Mouse (Mus musculus) right cerebral cortex, postnatal 36 days (tissue): ENCODE measurements around the gene Gpatch1.
"Not testable (repeated sequence)": the region's sequence is repeated elsewhere in the genome, so short reads cannot be mapped to it uniquely, and the experiment has no call there.

Experiments used
- DNase-seq, 2 experiments: peaks; one replicate each; pipeline ENCODE4 v3.0.0; 2022; ENCODE audit warnings: low spot score in 2 of 2, mixed read lengths in 1 of 2

Gene Gpatch1

GRCm38 (mm10) chr7:35331590-35331989, 13.3 kb upstream of the Gpatch1 start:
- DNase-seq, result no peak

- no peak for DNase-seq
Observed at GRCm38 (mm10) chr7:35322732-35323420, 4.6 kb upstream of the Gpatch1 start.

- DNase-seq, result no peak
Observed at GRCm38 (mm10) chr7:35322161-35322560, 3.9 kb upstream of the Gpatch1 start.

DNA sequence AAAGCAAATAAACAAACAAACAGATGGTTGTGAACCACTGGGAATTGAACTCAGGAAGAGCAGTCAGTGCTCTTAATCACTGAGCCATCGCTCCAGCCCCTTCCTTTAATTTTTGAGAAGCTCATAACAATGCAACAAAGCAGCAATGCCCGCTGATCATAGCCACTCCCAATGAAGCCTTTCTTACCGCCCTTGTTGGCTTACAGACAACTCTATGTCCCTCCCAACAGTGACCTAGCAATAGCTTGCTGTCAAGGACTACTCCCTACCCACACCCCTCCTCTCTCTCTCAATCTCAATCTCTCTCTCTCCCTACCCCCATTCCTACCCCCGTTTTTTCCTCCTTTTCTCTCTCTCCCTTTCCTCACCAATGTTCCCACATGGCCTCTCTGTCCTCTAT, 1.5 kb upstream of the Gpatch1 start:
- DNase-seq, result no peak

DNA sequence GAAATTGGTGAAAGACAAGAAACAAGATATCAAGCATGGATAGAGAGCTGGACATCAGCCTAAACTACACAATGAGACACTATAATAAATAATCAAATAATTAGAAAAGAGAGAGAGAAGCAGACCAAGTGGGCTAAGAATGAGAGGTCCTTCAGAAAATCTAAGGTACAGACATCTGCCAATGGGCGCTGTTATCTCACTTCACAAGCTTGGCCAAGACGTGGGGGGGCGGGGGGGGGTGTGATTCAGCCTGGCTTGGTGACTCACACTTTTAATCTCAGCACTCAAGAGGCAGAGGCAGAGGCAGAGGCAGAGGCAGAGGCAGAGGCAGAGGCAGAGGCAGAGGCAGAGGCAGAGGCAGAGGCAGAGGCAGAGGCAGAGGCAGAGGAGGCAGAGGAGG, 981 bp upstream of the Gpatch1 start:
- DNase-seq, result not testable (repeated sequence)

DNA sequence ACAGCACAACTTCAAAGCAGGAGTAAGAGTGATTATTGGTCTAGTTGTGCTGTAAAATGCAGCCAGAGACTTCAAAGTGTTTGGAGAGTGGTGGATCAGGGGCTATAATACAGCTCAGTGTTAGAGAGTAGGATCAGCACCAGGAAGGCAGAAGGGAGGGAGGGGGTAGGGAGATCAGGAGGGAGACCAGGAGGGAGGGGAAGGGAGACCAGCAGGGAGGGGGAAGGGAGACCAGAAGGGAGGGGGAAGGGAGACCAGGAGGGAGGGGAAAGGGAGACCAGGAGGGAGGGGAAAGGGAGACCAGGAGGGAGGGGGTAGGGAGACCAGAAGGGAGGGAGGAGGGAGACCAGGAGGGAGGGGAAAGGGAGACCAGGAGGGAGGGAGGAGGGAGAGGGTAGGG, 4.1 kb downstream of the Gpatch1 start:
- no peak for DNase-seq

DNA sequence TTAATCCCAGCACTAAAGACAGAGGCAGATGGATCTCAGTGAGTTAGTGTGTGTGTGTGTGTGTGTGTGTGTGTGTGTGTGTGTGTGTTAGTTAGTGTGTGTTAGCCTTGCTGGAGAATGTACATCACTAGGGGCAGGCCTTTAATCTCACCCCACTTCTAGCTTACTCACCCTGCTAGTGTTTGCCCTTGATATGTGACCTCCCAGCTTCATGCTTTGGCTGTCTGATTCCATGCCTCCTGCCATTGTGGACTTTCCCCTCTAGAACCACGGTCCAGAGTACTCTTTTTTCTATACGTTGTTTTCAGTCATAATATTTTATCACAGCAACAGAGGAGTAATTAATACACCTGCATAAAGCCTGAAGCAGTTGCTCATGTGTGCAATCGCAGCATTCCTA, 7.0 kb downstream of the Gpatch1 start:
- DNase-seq, result no peak

GRCm38 (mm10) chr7:35300792-35301191, 17.4 kb downstream of the Gpatch1 start:
- no peak for DNase-seq

- no peak for DNase-seq
Observed at GRCm38 (mm10) chr7:35299656-35300055, 18.6 kb downstream of the Gpatch1 start.

GRCm38 (mm10) chr7:35297886-35298285, 20.4 kb downstream of the Gpatch1 start:
- DNase-seq, result no peak

DNA sequence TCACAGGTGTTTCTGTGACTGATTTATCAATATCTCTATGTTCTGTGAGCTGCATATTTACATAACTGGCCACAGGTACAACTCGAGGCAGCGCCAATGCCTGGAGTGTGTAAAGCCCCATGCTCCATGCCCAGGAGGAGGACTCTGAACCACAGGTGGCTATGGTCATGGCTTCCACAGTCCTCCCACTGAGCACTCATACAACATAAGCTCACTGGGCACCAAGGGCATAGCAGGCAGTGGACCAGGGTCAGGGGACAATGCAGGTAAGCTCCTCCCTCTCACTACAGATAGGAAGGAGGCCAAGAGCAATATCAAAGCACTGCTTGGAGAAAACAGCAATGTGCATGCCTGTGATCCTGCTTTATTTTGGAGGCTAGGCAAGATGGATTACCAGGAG, 22.6 kb downstream of the Gpatch1 start:
- no peak for DNase-seq

DNA sequence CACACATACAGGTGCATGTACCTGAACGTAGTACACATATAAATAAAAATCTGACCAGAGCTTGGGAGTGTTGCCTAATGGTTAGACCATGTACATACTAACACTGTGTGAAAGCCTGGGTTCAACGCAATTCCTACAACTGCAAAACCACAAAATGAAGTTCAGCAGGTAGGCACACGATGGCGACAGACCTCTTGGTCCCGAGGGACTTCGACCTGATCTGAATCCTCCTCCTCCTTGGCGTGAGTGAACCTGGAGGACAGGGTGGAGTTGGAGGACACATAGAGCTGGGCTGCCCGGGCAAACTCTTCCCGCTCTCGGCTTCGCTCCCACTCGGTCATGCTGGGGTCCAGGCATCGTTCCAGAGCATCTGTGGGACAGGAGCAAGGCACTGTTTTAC, 24.8 kb downstream of the Gpatch1 start:
- DNase-seq, result no peak

DNA sequence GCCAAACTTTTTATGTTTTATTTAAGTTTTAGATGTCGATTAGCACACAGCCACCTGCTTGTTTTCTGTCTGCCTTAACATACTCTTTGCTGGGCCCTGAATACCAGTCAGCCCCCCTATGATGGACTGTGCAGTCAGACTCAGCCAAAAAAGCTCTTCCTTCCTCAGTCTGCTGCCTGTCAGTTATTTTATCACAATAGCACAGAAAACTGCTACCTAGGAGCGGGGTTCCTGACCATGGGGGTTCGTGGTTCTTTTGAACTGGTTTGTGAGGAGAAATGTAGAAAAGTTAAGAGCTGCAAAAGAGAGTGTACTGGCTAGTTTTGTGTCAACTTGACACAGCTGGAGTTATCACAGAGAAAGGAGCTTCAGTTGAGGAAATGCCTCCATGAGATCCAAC, 39.3 kb downstream of the Gpatch1 start:
- DNase-seq, result no peak

DNA sequence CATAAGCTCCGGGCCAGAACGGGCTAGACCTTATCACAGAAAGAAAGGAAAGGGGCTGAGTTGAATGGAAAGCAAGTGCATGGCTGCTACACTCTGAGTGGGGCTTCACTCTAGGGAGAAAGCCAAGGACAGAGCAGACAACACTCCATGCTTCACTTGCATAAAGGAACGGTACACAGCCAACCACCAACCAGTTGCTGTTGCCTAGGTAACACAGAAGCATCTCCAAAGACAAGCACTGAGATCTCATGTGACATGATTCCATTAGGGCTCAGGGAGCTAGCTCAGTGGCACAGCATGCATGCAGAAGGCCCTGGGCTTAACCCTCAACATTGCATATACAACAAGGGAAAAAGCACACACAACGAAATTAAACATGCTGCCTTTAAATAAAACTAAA, 40.8 kb downstream of the Gpatch1 start:
- DNase-seq, result no peak

DNA sequence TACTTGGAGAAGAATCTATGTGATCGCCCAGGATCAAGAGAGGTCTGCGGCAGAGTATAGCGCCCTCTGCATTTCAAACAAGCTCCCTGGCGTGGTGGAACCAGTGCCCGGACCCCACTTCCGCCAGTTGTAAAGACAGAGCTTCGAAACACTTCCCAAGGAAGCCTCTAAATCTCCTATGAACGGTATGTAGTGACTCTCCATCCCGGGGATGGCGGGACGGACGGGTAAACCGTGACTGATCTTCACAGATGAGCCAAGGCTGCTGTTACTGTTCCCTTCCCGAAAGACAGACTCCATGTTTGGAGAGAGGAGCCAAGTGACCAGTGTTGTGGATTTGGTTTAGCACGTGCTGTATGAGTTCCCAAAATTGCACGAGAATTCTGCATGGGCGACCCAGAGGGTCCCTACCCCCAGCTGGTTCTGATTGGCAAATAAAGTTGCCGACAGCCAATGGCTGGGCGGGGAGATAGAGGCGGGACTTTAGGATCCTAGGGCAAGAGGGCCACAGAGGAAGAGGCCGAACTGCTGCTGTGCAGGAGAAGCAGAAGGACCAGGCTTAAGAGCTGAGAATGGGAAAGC, 48.7 kb downstream of the Gpatch1 start:
- DNase-seq, result no peak

GRCm38 (mm10) chr7:35267841-35268240, 50.4 kb downstream of the Gpatch1 start:
- no peak for DNase-seq

GRCm38 (mm10) chr7:35266666-35267065, 51.6 kb downstream of the Gpatch1 start:
- DNase-seq, result no peak

DNA sequence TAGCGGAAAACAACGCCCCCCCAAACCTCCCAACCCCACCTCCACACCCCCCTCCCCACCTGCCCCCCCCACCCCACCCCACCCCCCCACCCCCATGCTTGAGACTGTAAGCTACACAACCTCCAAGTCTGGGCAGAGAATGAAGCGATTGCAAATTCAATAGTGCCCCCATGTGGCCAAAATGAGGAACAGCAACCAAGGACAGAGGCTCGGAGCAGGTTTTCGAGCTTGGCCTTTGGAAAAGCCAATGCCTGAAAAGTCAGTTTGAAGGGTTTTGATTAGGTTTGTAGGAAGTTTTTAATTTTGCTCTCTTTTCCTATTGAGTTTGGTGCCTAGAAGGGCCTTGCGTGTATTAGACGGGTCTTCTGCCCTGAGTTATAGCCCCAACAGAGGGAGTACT, 53.5 kb downstream of the Gpatch1 start:
- DNase-seq, result no peak

GRCm38 (mm10) chr7:35263595-35264489, 54.4 kb downstream of the Gpatch1 start:
- DNase-seq, result no peak

GRCm38 (mm10) chr7:35259384-35259783, 58.9 kb downstream of the Gpatch1 start:
- no peak for DNase-seq

DNA sequence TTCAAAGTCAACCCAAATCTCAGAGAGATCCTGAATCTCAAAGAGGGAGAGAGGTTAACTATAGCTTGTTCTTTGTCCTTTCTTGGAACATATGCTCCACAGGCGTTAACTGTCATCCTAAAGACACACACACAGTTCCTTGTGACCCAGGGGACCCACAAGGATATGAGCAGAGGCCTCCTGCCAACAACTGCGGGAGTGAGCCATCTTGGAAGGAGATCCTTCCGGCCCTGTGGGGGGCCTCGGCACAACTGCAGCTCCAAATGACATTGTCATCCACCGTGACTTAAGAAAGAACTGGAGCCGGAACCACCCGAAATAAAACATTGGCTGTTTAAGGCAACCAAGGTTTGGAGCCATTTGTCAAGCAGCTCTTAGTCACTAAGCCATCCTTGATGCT, 59.9 kb downstream of the Gpatch1 start:
- no peak for DNase-seq

GRCm38 (mm10) chr7:35252041-35252558, 66.1 kb downstream of the Gpatch1 start:
- peak in 1 of 2 experiments; percentile 25 for DNase-seq
